Mouse (Mus musculus) central nervous system, embryonic 18 days (tissue): ENCODE measurements around the gene Prss1. TPM values are rescaled to one million over a fixed set of nuclear protein-coding genes. Genes with fewer than 3 reads are reported as not detected.

Source experiments
- polyA plus RNA-seq: library from polyadenylated mRNA; depleted of rRNA; stranded (reverse); fragments of >200 nt; gene quantifications from 2 replicates; pipeline ENCODE4 v1.2.3, GENCODE M21; 2012; rRNA removed

Gene Prss1
- polyA plus RNA-seq, result not detected in 2 replicates

DNA sequence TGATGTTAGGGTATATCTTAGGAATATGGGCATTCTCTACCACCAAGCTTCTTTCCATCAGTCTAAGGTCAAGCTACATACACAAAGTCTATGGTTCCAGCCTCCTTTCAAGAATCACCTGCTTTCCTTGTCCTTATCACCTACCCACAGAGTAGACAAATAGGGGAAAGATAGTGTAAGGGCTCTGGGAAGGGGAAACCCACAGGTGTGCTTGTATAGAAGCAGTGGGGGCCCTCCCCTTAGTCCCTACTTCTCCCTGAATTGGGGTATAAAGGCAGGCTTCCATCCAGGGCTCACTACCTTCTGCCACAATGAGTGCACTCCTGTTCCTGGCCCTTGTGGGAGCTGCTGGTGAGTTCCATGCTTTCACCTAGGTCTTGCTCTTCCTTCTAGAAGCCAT, at the start of gene Prss1:
Prss1 (plus strand) TSS at position 301 of the 400 bp plus-strand sequence.

GRCm38 (mm10) chr6:41446045-41446444, 12.7 kb upstream of the Prss1 start, which contains the start of gene Gm10334:
Gm10334 (minus strand) TSS chr6:41446145.

Other genes with a start within 250 kb of the Prss1 start
- 0.17 TPM in 1 of 2 replicates, not detected in the other for gene Try4, start 156.7 kb upstream of the Prss1 start, polyA plus RNA-seq
- 0.17 and 0.21 TPM in 2 replicates for gene Try5, start 142.1 kb upstream of the Prss1 start, polyA plus RNA-seq
- gene Try10, start 104.8 kb upstream of the Prss1 start, polyA plus RNA-seq, result 0.09 TPM in 1 of 2 replicates, not detected in the other
- not detected in 2 replicates for gene Prss3, start 81.3 kb upstream of the Prss1 start, polyA plus RNA-seq
- not detected in 2 replicates for gene Gm5771, start 66.6 kb upstream of the Prss1 start, polyA plus RNA-seq
- not detected in 2 replicates for gene Gm10334, start 12.8 kb upstream of the Prss1 start, polyA plus RNA-seq
- gene Prss2, start 62.9 kb downstream of the Prss1 start, polyA plus RNA-seq, result 0.13 TPM in 1 of 2 replicates, not detected in the other
- gene Ephb6, start 146.6 kb downstream of the Prss1 start, polyA plus RNA-seq, result 51.2 and 52.3 TPM in 2 replicates
- 0.08 and 0.12 TPM in 2 replicates for gene Trpv6, start 177.5 kb downstream of the Prss1 start, polyA plus RNA-seq
- gene Trpv5, start 221.8 kb downstream of the Prss1 start, polyA plus RNA-seq, result not detected in 2 replicates
- gene Llcfc1, start 225.5 kb downstream of the Prss1 start, polyA plus RNA-seq, result not detected in 2 replicates
- 0.09 TPM in 1 of 2 replicates, not detected in the other for gene Kel, start 245.4 kb downstream of the Prss1 start, polyA plus RNA-seq